Mouse (Mus musculus) CD8-positive naive resting alpha-beta T cell, adult 57 days (primary cell): Measurements from ENCODE around the gene Defb18. TPM values are rescaled to one million over a fixed set of nuclear protein-coding genes. Genes with fewer than 3 reads are reported as not detected.

Experiments
- total RNA-seq: library from RNA; stranded (reverse); gene quantifications from one replicate; pipeline ENCODE4 v1.2.4, GENCODE M21; 2023

Defb18 gene
- not detected for total RNA-seq

GRCm38 (mm10) chr1:18237343-18237742 lies at the start of gene Defb18:
TSS of gene Defb18 (minus strand) at chr1:18237443.

GRCm38 (mm10) chr1:18265038-18265437 lies 27.8 kb upstream of the Defb18 start, which contains the start of gene Defb41:
TSS of gene Defb41 (minus strand) at chr1:18265138.

Other genes with a start within 250 kb of the Defb18 start
- not detected for gene Crisp4, start 91.5 kb downstream of the Defb18 start, total RNA-seq
- not detected for gene Defb41, start 27.7 kb upstream of the Defb18 start, total RNA-seq